Mouse (Mus musculus): ENCODE measurements at regions not wholly inside any gene's neighbourhood (a gene's known extent, or its start where the extent isn't known, plus 50 kb on each side); places are given as distances from the start of the nearest gene placed in this dataset.

DNA sequence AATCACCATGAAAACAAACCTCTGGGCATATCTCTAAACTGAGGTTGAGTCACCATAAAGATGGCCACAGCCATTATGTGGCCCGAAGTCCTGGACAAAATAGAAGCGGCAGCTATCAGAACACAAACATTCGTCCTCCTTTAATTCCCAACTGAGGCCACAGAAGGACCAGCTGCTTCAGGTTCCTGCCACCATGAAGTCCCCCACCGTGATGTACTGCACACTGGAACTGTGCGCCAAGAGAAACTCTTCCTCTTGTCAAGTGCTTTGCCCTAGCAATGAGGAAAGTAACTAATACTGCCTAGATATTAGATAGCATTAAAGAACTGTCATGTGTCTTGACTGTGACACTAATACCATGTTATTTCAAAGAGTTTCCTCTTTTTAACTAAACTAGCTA, 54.4 kb upstream of the Pgm2 start:
- TF ChIP-seq POLR2A (IDR thresholded peaks at IDR 0.05; ENCODE audit: extremely low read depth, insufficient read depth, low read length) (no peak), CTCF (IDR thresholded peaks at IDR 0.05; ENCODE audit: low read depth, low read length) (no peak)
